27 mouse cellular contexts compared by ENCODE assay signal in genomic region chr11:101111178-101111577, GRCm38 (mm10).
"Had no signal": no experiment of that assay in that cellular context is flagged by ENCODE, and none has a peak within 500 bp of the region (broad histone marks: within the 10 kb centered on the region; RNA-seq: fewer than 3 reads in every experiment).

No protein-coding gene starts in this region.

- H3K4me3 ChIP-seq: embryonic facial prominence, embryonic 10.5 days; embryonic facial prominence, embryonic 12.5 days; embryonic facial prominence, embryonic 13.5 days; embryonic facial prominence, embryonic 15.5 days; erythroblast, embryonic 14.5 days; forebrain, embryonic 10.5 days; forebrain, embryonic 12.5 days; forebrain, embryonic 13.5 days; forebrain, embryonic 15.5 days; gastrocnemius, adult 2 months; heart, adult 2 months had no signal

- H3K9me3 ChIP-seq: embryonic facial prominence, embryonic 10.5 days; embryonic facial prominence, embryonic 12.5 days; embryonic facial prominence, embryonic 13.5 days; embryonic facial prominence, embryonic 15.5 days; forebrain, embryonic 10.5 days; forebrain, embryonic 12.5 days; forebrain, embryonic 13.5 days; forebrain, embryonic 15.5 days had no signal

- H3K27me3 ChIP-seq: embryonic facial prominence, embryonic 12.5 days; embryonic facial prominence, embryonic 13.5 days; embryonic facial prominence, embryonic 15.5 days; forebrain, embryonic 12.5 days; forebrain, embryonic 13.5 days; forebrain, embryonic 15.5 days had no signal

- H3K4me2 ChIP-seq: embryonic facial prominence, embryonic 12.5 days; embryonic facial prominence, embryonic 13.5 days; embryonic facial prominence, embryonic 15.5 days; forebrain, embryonic 12.5 days; forebrain, embryonic 13.5 days; forebrain, embryonic 15.5 days had no signal

- DNase-seq: cerebellum, adult 8-10 months; cerebellum, adult 9-10 months; cerebellum, adult 9-11 months; cerebellum, postnatal 10 days; cerebellum, postnatal 14 days; cerebellum, postnatal 25 days; cerebellum, postnatal 36 days; embryo, embryonic 11 days; forebrain, postnatal 0 days; gastrocnemius, adult 2 months; gastrocnemius, postnatal 10 days; gastrocnemius, postnatal 14 days; gastrocnemius, postnatal 25 days; gastrocnemius, postnatal 36 days; heart, adult 18-20 months; heart, adult 2 months had no signal

- H3K9ac ChIP-seq: embryonic facial prominence, embryonic 12.5 days; embryonic facial prominence, embryonic 13.5 days; embryonic facial prominence, embryonic 15.5 days; forebrain, embryonic 12.5 days; forebrain, embryonic 13.5 days; forebrain, embryonic 15.5 days; forebrain, postnatal 0 days had no signal

- H3K27ac ChIP-seq: embryonic facial prominence, embryonic 10.5 days; embryonic facial prominence, embryonic 12.5 days; embryonic facial prominence, embryonic 13.5 days; embryonic facial prominence, embryonic 15.5 days; forebrain, embryonic 10.5 days; forebrain, embryonic 12.5 days; forebrain, embryonic 13.5 days; forebrain, embryonic 15.5 days; gastrocnemius, adult 2 months; heart, adult 2 months had no signal

- ATAC-seq: forebrain, embryonic 13.5 days; forebrain, embryonic 14.5 days; forebrain, embryonic 15.5 days; forebrain, embryonic 16.5 days; forebrain, postnatal 0 days had no signal

- H3K4me1 ChIP-seq: embryonic facial prominence, embryonic 13.5 days had no signal
